Mouse (Mus musculus): ENCODE results near the gene Usp24. TPM values are rescaled to one million over a fixed set of nuclear protein-coding genes. Genes with fewer than 3 reads are reported as not detected.
A peak's percentile ranks its signal among the peaks of the same experiment; 100 is the strongest.

Gene Usp24
- polyA plus RNA-seq, 1 experiment = 21.4 TPM

GRCm38 (mm10) chr4:106462016-106462415 is 146.0 kb downstream of the Usp24 start:
- Histone ChIP-seq H3K27me3 (replicated peaks; ENCODE audit: control insufficient read depth, insufficient read depth, low read length) (no peaks in the 10 kb centered on the region), H3K36me3 (ENCODE audit: control insufficient read depth, insufficient read depth, low read length) (no peaks in the 10 kb centered on the region), H3K4me3 (ENCODE audit: insufficient read depth, low read depth, low read length) (no peak overlapping the region), H3K4me1 (ENCODE audit: control insufficient read depth, insufficient read depth, low read length) (0 out of 2 replicates have a peak, but pooled peaks cover 7% of the 10 kb centered on the region), H3K27ac (ENCODE audit: insufficient read depth, low read depth, low read length) (no peak overlapping the region)
- 73% methylated on average over 9 of the region's 9 CpGs for WGBS
- peak; percentile 58 for DNase-seq
- TF ChIP-seq CTCF (conservative IDR thresholded peaks at IDR 0.05; ENCODE audit: insufficient read depth, insufficient read length, low read depth, low read length) (no peak), POLR2A (IDR thresholded peaks at IDR 0.05; ENCODE audit: low read depth, low read length) (no peak)

- H3K27ac ChIP-seq (ENCODE audit: insufficient read depth, low read depth, low read length) = no peak overlapping the region
- TF ChIP-seq POLR2A (IDR thresholded peaks at IDR 0.05; ENCODE audit: low read depth, low read length) (no peak), CTCF (conservative IDR thresholded peaks at IDR 0.05; ENCODE audit: insufficient read depth, insufficient read length, low read depth, low read length) (no peak)
- no peak for DNase-seq
- H3K36me3 ChIP-seq (ENCODE audit: control insufficient read depth, insufficient read depth, low read length) = no peaks in the 10 kb centered on the region
- H3K27me3 ChIP-seq (replicated peaks; ENCODE audit: control insufficient read depth, insufficient read depth, low read length) = no peaks in the 10 kb centered on the region
- H3K4me3 ChIP-seq (ENCODE audit: insufficient read depth, low read depth, low read length) = no peak overlapping the region
- 0 out of 2 replicates have a peak, but pooled peaks cover 7% of the 10 kb centered on the region for H3K4me1 ChIP-seq (ENCODE audit: control insufficient read depth, insufficient read depth, low read length)
- WGBS = 87% methylated on average over 5 of the region's 5 CpGs
Observed at GRCm38 (mm10) chr4:106462524-106462923, 146.5 kb downstream of the Usp24 start.

GRCm38 (mm10) chr4:106463174-106463801 is 147.3 kb downstream of the Usp24 start:
- peak; percentile 31 for DNase-seq
- TF ChIP-seq POLR2A (IDR thresholded peaks at IDR 0.05; ENCODE audit: low read depth, low read length) (no peak), CTCF (conservative IDR thresholded peaks at IDR 0.05; ENCODE audit: insufficient read depth, insufficient read length, low read depth, low read length) (no peak)
- 23% methylated on average over 21 of the region's 21 CpGs for WGBS
- H3K27ac ChIP-seq (ENCODE audit: insufficient read depth, low read depth, low read length) = no peak overlapping the region
- no peaks in the 10 kb centered on the region for H3K27me3 ChIP-seq (replicated peaks; ENCODE audit: control insufficient read depth, insufficient read depth, low read length)
- H3K36me3 ChIP-seq (ENCODE audit: control insufficient read depth, insufficient read depth, low read length) = no peaks in the 10 kb centered on the region
- H3K4me3 ChIP-seq (ENCODE audit: insufficient read depth, low read depth, low read length) = peak overlapping the region; percentile 12; the same call in 1 of the 2 replicates
- 0 out of 2 replicates have a peak, but pooled peaks cover 7% of the 10 kb centered on the region for H3K4me1 ChIP-seq (ENCODE audit: control insufficient read depth, insufficient read depth, low read length)

GRCm38 (mm10) chr4:106467420-106468110 is 151.6 kb downstream of the Usp24 start:
- TF ChIP-seq CTCF (conservative IDR thresholded peaks at IDR 0.05; ENCODE audit: insufficient read depth, insufficient read length, low read depth, low read length) (no peak), POLR2A (IDR thresholded peaks at IDR 0.05; ENCODE audit: low read depth, low read length) (no peak)
- 0 out of 2 replicates have a peak, but pooled peaks cover 7% of the 10 kb centered on the region for H3K4me1 ChIP-seq (ENCODE audit: control insufficient read depth, insufficient read depth, low read length)
- 67% methylated on average over 13 of the region's 13 CpGs for WGBS
- no peak overlapping the region for H3K27ac ChIP-seq (ENCODE audit: insufficient read depth, low read depth, low read length)
- H3K4me3 ChIP-seq (ENCODE audit: insufficient read depth, low read depth, low read length) = no peak overlapping the region
- H3K27me3 ChIP-seq (replicated peaks; ENCODE audit: control insufficient read depth, insufficient read depth, low read length) = no peaks in the 10 kb centered on the region
- no peak for DNase-seq
- H3K36me3 ChIP-seq (ENCODE audit: control insufficient read depth, insufficient read depth, low read length) = no peaks in the 10 kb centered on the region

GRCm38 (mm10) chr4:106470921-106471320 is 154.9 kb downstream of the Usp24 start:
- DNase-seq = no peak
- 67% methylated on average over 5 of the region's 5 CpGs for WGBS
- H3K27me3 ChIP-seq (replicated peaks; ENCODE audit: control insufficient read depth, insufficient read depth, low read length) = no peaks in the 10 kb centered on the region
- H3K4me3 ChIP-seq (ENCODE audit: insufficient read depth, low read depth, low read length) = no peak overlapping the region
- H3K4me1 ChIP-seq (ENCODE audit: control insufficient read depth, insufficient read depth, low read length) = no peaks in the 10 kb centered on the region
- TF ChIP-seq CTCF (conservative IDR thresholded peaks at IDR 0.05; ENCODE audit: insufficient read depth, insufficient read length, low read depth, low read length) (no peak), POLR2A (IDR thresholded peaks at IDR 0.05; ENCODE audit: low read depth, low read length) (no peak)
- H3K36me3 ChIP-seq (ENCODE audit: control insufficient read depth, insufficient read depth, low read length) = no peaks in the 10 kb centered on the region
- no peak overlapping the region for H3K27ac ChIP-seq (ENCODE audit: insufficient read depth, low read depth, low read length)

GRCm38 (mm10) chr4:106472335-106472734 is 156.3 kb downstream of the Usp24 start:
- Histone ChIP-seq H3K27ac (ENCODE audit: insufficient read depth, low read depth, low read length) (no peak overlapping the region), H3K27me3 (replicated peaks; ENCODE audit: control insufficient read depth, insufficient read depth, low read length) (no peaks in the 10 kb centered on the region), H3K4me1 (ENCODE audit: control insufficient read depth, insufficient read depth, low read length) (no peaks in the 10 kb centered on the region), H3K36me3 (ENCODE audit: control insufficient read depth, insufficient read depth, low read length) (no peaks in the 10 kb centered on the region), H3K4me3 (ENCODE audit: insufficient read depth, low read depth, low read length) (no peak overlapping the region)
- TF ChIP-seq CTCF (conservative IDR thresholded peaks at IDR 0.05; ENCODE audit: insufficient read depth, insufficient read length, low read depth, low read length) (peak; percentile 85), POLR2A (IDR thresholded peaks at IDR 0.05; ENCODE audit: low read depth, low read length) (no peak)
- DNase-seq = peak; percentile 81
- 11% methylated on average over 3 of the region's 3 CpGs for WGBS

GRCm38 (mm10) chr4:106474241-106474640 is 158.2 kb downstream of the Usp24 start:
- no peak overlapping the region for H3K4me3 ChIP-seq (ENCODE audit: insufficient read depth, low read depth, low read length)
- TF ChIP-seq CTCF (conservative IDR thresholded peaks at IDR 0.05; ENCODE audit: insufficient read depth, insufficient read length, low read depth, low read length) (peak; percentile 93), POLR2A (IDR thresholded peaks at IDR 0.05; ENCODE audit: low read depth, low read length) (no peak)
- H3K27ac ChIP-seq (ENCODE audit: insufficient read depth, low read depth, low read length) = no peak overlapping the region
- peak; percentile 45 for DNase-seq
- no peaks in the 10 kb centered on the region for H3K27me3 ChIP-seq (replicated peaks; ENCODE audit: control insufficient read depth, insufficient read depth, low read length)
- no peaks in the 10 kb centered on the region for H3K36me3 ChIP-seq (ENCODE audit: control insufficient read depth, insufficient read depth, low read length)
- no peaks in the 10 kb centered on the region for H3K4me1 ChIP-seq (ENCODE audit: control insufficient read depth, insufficient read depth, low read length)
- 2% methylated on average over 6 of the region's 6 CpGs for WGBS
